Mouse (Mus musculus): ENCODE measurements at regions not wholly inside any gene's neighbourhood (a gene's known extent, or its start where the extent isn't known, plus 50 kb on each side); places are given as distances from the start of the nearest gene placed in this dataset.
A peak's percentile ranks its signal among the peaks of the same experiment; 100 is the strongest.

DNA sequence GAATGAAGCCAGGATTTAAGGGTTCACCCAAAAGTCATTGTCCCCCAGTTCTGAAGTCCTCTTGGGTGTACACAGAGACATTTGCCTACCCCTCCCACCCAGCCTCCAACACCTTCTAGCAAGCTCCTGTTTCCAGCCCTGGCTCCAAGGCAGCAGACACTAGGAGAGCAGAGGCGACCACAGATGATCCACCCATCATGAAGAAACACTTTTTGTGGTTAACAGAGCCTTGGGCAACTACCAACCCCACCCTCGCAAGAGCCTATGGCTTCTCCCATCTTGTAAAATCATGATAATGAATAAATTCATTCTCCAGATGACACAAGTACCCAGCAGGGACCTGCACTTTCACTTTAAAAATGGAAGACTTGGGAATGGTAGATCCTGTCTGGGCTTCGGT, 136.1 kb downstream of the Cartpt start:
- Histone ChIP-seq H3K27me3 (ENCODE audit: control insufficient read depth, insufficient read depth, low read length) (no peaks in the 10 kb centered on the region), H3K4me2 (ENCODE audit: low read depth, low read length) (no peak overlapping the region), H3K9me3 (replicated peaks; ENCODE audit: control insufficient read depth, low read length) (no peaks in the 10 kb centered on the region), H3K4me1 (ENCODE audit: control insufficient read depth, insufficient read depth, low read length) (no peaks in the 10 kb centered on the region), H3K27ac (ENCODE audit: low read length) (no peak overlapping the region), H3K36me3 (ENCODE audit: control insufficient read depth, insufficient read depth, low read length) (no peaks in the 10 kb centered on the region), H3K4me3 (replicated peaks; ENCODE audit: low read length) (no peak overlapping the region), H3K9ac (ENCODE audit: low read length) (no peak overlapping the region)
- WGBS, result 90% methylated on average over 3 of the region's 3 CpGs
- no peak for ATAC-seq (ENCODE audit: insufficient read depth, low FRiP score)

DNA sequence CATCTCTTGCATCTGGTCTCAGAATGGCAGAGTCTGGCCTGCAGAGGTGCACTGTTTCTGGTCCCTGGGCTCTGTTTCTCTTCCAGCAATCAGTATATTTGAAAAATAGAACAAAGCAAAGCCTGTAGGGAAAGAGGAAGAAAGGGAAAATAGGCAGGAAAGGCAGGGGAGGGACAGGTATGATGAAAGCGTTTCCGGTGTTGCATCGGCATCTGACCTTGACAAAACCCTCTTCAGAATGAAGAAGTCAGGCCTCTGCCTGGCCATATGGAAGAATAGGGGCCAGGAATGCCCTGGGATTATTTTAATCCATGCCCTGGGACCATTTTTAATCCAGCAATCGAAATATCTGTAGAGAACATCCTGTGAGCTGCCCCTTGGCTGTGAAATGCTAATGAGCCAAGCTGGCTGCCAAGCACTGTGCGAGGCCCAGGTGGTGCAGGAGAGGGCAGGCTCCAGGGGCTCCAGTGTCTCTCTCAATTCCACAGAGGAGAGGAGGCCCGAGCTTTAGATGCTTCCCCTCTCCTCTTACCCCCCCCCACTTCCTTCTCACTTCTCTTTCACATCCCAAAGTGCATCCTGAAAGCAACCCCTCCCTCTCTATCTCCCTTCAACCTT, 136.7 kb downstream of the Cartpt start:
- no peak overlapping the region for H3K9ac ChIP-seq (ENCODE audit: low read length)
- no peak for ATAC-seq (ENCODE audit: insufficient read depth, low FRiP score)

DNA sequence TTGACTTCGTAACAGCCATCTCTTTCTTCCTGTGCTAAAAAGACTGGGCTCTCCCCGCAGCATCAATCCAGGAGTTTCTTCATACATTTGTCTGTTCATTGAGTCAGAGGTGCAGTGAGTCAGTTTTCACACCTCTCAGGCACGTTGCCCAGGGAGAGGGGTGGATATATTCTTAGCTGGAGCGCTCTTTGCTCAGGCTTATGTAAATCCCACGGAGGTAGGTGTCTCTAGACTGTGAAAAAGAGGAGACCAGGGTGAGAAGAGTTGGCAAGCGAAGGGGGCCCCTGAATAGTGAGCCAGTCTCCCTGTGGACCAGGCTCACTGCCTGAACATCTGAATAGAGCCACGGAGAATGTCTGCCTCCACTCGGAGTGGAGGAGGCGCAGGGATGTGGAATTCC, 139.0 kb downstream of the Cartpt start:
- H3K9me3 ChIP-seq (replicated peaks; ENCODE audit: control insufficient read depth, low read length), result no peaks in the 10 kb centered on the region
- H3K4me1 ChIP-seq (ENCODE audit: control insufficient read depth, insufficient read depth, low read length), result no peaks in the 10 kb centered on the region
- ATAC-seq (ENCODE audit: insufficient read depth, low FRiP score), result no peak
- no peak overlapping the region for H3K27ac ChIP-seq (ENCODE audit: low read length)
- 59% methylated on average over 9 of the region's 9 CpGs for WGBS
- H3K36me3 ChIP-seq (ENCODE audit: control insufficient read depth, insufficient read depth, low read length), result no peaks in the 10 kb centered on the region
- no peaks in the 10 kb centered on the region for H3K27me3 ChIP-seq (ENCODE audit: control insufficient read depth, insufficient read depth, low read length)
- no peak overlapping the region for H3K4me2 ChIP-seq (ENCODE audit: low read depth, low read length)
- H3K4me3 ChIP-seq (replicated peaks; ENCODE audit: low read length), result no peak overlapping the region
- no peak overlapping the region for H3K9ac ChIP-seq (ENCODE audit: low read length)

More for the DNA sequence above, 136.7 kb downstream of the Cartpt start:
- H3K27ac ChIP-seq (ENCODE audit: low read length), result no peak overlapping the region
- H3K4me3 ChIP-seq (replicated peaks; ENCODE audit: low read length), result no peak overlapping the region
- H3K36me3 ChIP-seq (ENCODE audit: control insufficient read depth, insufficient read depth, low read length), result no peaks in the 10 kb centered on the region
- H3K9me3 ChIP-seq (replicated peaks; ENCODE audit: control insufficient read depth, low read length), result no peaks in the 10 kb centered on the region
- H3K4me2 ChIP-seq (ENCODE audit: low read depth, low read length), result no peak overlapping the region
- WGBS, result 71% methylated on average over 6 of the region's 6 CpGs
- no peaks in the 10 kb centered on the region for H3K4me1 ChIP-seq (ENCODE audit: control insufficient read depth, insufficient read depth, low read length)
- H3K27me3 ChIP-seq (ENCODE audit: control insufficient read depth, insufficient read depth, low read length), result no peaks in the 10 kb centered on the region

DNA sequence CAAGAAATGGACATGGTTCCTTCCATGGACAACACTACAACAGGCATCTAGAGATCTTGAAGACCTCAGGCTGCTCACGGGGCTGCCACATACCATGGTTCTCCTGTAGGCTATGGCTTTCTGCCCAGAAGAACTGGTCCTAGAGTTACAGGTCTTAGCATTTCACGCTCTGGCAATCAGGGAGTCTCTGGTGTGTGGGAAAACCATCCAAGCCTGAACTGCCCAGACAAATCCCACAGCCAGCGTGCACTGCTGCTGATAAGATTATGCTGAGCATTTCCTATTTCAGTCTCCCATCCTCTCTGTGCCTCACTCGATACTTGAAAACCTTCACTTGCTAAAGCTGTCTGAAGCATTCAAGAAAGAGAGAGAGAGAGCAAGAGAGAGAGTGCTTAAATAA, 139.5 kb downstream of the Cartpt start:
- Histone ChIP-seq H3K4me1 (ENCODE audit: control insufficient read depth, insufficient read depth, low read length) (no peaks in the 10 kb centered on the region), H3K36me3 (ENCODE audit: control insufficient read depth, insufficient read depth, low read length) (no peaks in the 10 kb centered on the region), H3K4me3 (replicated peaks; ENCODE audit: low read length) (no peak overlapping the region), H3K27ac (ENCODE audit: low read length) (no peak overlapping the region), H3K9ac (ENCODE audit: low read length) (no peak overlapping the region), H3K9me3 (replicated peaks; ENCODE audit: control insufficient read depth, low read length) (no peaks in the 10 kb centered on the region), H3K27me3 (ENCODE audit: control insufficient read depth, insufficient read depth, low read length) (no peaks in the 10 kb centered on the region), H3K4me2 (ENCODE audit: low read depth, low read length) (no peak overlapping the region)
- WGBS, result 55% methylated on average over 4 of the region's 4 CpGs
- ATAC-seq (ENCODE audit: insufficient read depth, low FRiP score), result no peak

DNA sequence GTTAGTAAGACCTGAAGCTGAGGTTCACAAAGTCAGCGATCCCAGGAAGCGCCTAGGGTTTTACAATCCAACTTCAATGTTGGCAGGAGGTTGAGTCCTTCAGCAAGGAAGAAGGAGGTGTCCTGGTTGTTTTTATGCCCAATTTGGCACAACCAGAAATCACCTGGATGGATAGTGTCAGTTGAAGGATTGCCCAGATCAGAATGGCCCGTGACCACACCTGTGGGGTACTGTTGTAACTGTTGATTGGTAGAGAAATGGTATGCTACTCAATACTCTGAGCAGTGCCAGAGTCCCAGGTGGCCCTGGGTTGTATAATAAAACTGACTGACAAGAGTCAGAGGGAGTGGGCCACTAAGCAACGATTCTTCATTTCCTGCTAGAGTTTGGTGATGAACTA, 140.2 kb downstream of the Cartpt start:
- no peak overlapping the region for H3K4me3 ChIP-seq (replicated peaks; ENCODE audit: low read length)

DNA sequence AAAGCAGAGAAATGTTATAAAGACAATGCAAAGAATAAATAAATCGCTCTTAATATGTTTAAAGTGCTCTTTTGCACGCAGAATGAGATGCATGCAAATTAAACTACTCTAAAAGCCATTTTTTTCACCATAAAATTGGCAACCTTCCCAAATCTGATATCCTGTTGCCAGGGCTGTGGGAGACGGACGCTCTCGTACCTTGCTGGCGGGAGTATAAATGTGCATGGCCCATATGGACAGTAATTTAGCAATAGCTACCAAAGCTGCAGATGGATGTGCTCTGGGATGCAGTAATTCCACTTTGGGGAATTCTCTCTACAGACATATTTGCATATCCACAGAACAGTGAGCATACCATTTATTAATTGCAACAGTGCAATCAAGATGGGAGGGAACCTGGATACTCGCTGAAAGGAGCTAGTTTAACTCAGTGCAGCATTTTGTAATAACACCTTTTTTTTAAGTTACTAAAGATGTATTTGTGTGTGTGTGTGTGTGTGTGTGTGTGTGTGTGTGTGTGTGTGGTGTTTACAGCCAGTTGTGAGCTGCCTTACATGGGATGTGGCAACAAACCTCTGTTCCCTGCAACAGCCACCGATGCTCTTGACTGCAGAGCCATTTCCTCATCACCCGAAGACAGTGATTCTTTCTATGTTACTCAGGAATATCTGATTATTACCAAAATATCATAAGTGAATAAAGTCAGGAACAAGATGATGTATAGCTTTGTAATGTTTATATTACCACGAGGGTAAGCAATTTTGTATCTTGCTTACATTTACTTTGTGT, 141.4 kb downstream of the Cartpt start:
- H3K4me2 ChIP-seq (ENCODE audit: low read depth, low read length), result no peak overlapping the region
- H3K9ac ChIP-seq (ENCODE audit: low read length), result no peak overlapping the region
- H3K27ac ChIP-seq (ENCODE audit: low read length), result no peak overlapping the region
- H3K36me3 ChIP-seq (ENCODE audit: control insufficient read depth, insufficient read depth, low read length), result no peaks in the 10 kb centered on the region
- 58% methylated on average over 10 of the region's 10 CpGs for WGBS
- no peak overlapping the region for H3K4me3 ChIP-seq (replicated peaks; ENCODE audit: low read length)
- no peaks in the 10 kb centered on the region for H3K9me3 ChIP-seq (replicated peaks; ENCODE audit: control insufficient read depth, low read length)
- no peaks in the 10 kb centered on the region for H3K27me3 ChIP-seq (ENCODE audit: control insufficient read depth, insufficient read depth, low read length)
- no peak for ATAC-seq (ENCODE audit: insufficient read depth, low FRiP score)
- H3K4me1 ChIP-seq (ENCODE audit: control insufficient read depth, insufficient read depth, low read length), result no peaks in the 10 kb centered on the region

More for the DNA sequence above, 140.2 kb downstream of the Cartpt start:
- Histone ChIP-seq H3K9ac (ENCODE audit: low read length) (no peak overlapping the region), H3K4me1 (ENCODE audit: control insufficient read depth, insufficient read depth, low read length) (no peaks in the 10 kb centered on the region), H3K27ac (ENCODE audit: low read length) (no peak overlapping the region), H3K4me2 (ENCODE audit: low read depth, low read length) (no peak overlapping the region), H3K27me3 (ENCODE audit: control insufficient read depth, insufficient read depth, low read length) (no peaks in the 10 kb centered on the region), H3K36me3 (ENCODE audit: control insufficient read depth, insufficient read depth, low read length) (no peaks in the 10 kb centered on the region), H3K9me3 (replicated peaks; ENCODE audit: control insufficient read depth, low read length) (no peaks in the 10 kb centered on the region)
- no peak for ATAC-seq (ENCODE audit: insufficient read depth, low FRiP score)
- WGBS, result 78% methylated on average over 4 of the region's 4 CpGs

DNA sequence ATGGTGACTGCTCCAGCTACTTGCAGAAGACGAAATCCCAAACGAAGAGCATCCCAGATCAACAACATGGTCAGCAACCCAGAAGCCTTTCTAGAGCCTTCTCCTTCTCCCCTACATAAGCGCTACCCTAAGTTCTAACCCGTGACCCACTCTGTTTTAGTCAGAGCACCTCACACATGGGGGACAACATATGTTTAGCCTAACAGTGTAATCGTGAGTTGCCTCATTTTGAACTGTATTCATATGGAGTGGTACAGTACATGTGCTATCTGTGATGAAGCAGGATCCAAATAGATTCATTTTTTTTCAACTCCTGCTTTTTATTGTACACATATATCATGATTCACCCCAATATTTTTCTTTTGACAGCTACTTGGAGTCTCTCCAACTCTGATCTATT, 146.2 kb downstream of the Cartpt start:
- H3K4me3 ChIP-seq (replicated peaks; ENCODE audit: low read length), result no peak overlapping the region
- no peak for ATAC-seq (ENCODE audit: insufficient read depth, low FRiP score)
- H3K4me1 ChIP-seq (ENCODE audit: control insufficient read depth, insufficient read depth, low read length), result no peaks in the 10 kb centered on the region
- H3K4me2 ChIP-seq (ENCODE audit: low read depth, low read length), result no peak overlapping the region
- H3K36me3 ChIP-seq (ENCODE audit: control insufficient read depth, insufficient read depth, low read length), result no peaks in the 10 kb centered on the region
- no peak overlapping the region for H3K9ac ChIP-seq (ENCODE audit: low read length)
- H3K27me3 ChIP-seq (ENCODE audit: control insufficient read depth, insufficient read depth, low read length), result no peaks in the 10 kb centered on the region
- H3K9me3 ChIP-seq (replicated peaks; ENCODE audit: control insufficient read depth, low read length), result no peaks in the 10 kb centered on the region
- 74% methylated on average over 5 of the region's 5 CpGs for WGBS
- no peak overlapping the region for H3K27ac ChIP-seq (ENCODE audit: low read length)

DNA sequence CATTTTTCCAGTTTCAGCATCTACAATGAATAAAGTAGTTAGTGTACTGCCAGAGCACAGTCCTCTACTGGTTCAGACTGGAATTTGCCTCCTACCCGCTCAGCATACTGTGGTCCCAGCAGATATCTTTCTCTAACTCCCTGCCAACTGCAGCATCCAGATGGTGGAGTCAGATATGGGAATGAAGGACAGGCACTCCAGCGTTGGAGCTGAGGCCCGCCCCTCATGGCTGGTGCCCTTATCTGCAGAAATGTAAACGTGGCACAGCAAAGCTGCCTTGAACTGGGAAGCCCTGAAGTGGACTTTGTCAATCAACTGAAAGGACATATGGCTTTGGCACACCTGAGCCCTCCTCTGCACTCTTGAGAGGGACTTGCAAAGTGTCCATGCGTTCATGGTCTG, 146.6 kb downstream of the Cartpt start:
- Histone ChIP-seq H3K27ac (ENCODE audit: low read length) (no peak overlapping the region), H3K27me3 (ENCODE audit: control insufficient read depth, insufficient read depth, low read length) (no peaks in the 10 kb centered on the region), H3K36me3 (ENCODE audit: control insufficient read depth, insufficient read depth, low read length) (no peaks in the 10 kb centered on the region), H3K4me3 (replicated peaks; ENCODE audit: low read length) (no peak overlapping the region), H3K9me3 (replicated peaks; ENCODE audit: control insufficient read depth, low read length) (no peaks in the 10 kb centered on the region), H3K9ac (ENCODE audit: low read length) (no peak overlapping the region), H3K4me1 (ENCODE audit: control insufficient read depth, insufficient read depth, low read length) (no peaks in the 10 kb centered on the region), H3K4me2 (ENCODE audit: low read depth, low read length) (no peak overlapping the region)
- peak; percentile 82 for ATAC-seq (ENCODE audit: insufficient read depth, low FRiP score)
- WGBS, result 28% methylated on average over 5 of the region's 5 CpGs

DNA sequence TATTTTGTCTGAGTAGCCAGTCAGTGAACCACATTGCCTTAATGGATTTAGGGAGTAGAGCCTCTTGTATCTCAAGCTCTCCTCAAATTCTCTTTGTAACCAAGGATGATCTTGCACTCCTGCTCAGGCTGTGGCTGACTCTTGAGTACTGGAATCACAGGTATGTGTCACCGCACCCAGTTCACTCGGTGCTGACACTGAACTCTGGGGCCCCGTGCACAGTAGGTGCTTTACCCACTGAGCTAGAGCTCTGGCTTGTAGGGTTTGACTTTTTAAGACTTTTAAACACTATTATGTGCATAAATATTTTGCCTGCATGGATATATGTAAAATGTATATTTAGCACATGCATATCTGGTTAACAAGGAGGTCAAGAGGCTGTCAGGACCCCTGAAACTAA, 147.4 kb downstream of the Cartpt start:
- Histone ChIP-seq H3K4me2 (ENCODE audit: low read depth, low read length) (no peak overlapping the region), H3K4me3 (replicated peaks; ENCODE audit: low read length) (no peak overlapping the region), H3K36me3 (ENCODE audit: control insufficient read depth, insufficient read depth, low read length) (no peaks in the 10 kb centered on the region), H3K27me3 (ENCODE audit: control insufficient read depth, insufficient read depth, low read length) (no peaks in the 10 kb centered on the region), H3K9me3 (replicated peaks; ENCODE audit: control insufficient read depth, low read length) (no peaks in the 10 kb centered on the region), H3K9ac (ENCODE audit: low read length) (no peak overlapping the region), H3K27ac (ENCODE audit: low read length) (no peak overlapping the region), H3K4me1 (ENCODE audit: control insufficient read depth, insufficient read depth, low read length) (no peaks in the 10 kb centered on the region)
- no peak for ATAC-seq (ENCODE audit: insufficient read depth, low FRiP score)
- 80% methylated on average over 3 of the region's 3 CpGs for WGBS

Data from stomach, embryonic 16.5 days (tissue).